Mouse (Mus musculus) stomach, postnatal 0 days (tissue): Measurements from ENCODE around the gene Tob2. TPM values are rescaled to one million over a fixed set of nuclear protein-coding genes. Genes with fewer than 3 reads are reported as not detected.
A peak's percentile ranks its signal among the peaks of the same experiment; 100 is the strongest.

ENCODE experiments used
- ATAC-seq: fragments of 200-750 bp; cut with Nextera tagmentation; 2 replicates; pipeline ENCODE4 v1.8.0; 2017; ENCODE audit not compliant: low FRiP score, low TSS enrichment
- DNase-seq: peaks from one replicate; pipeline ENCODE4 v3.0.0-alpha.2; 2016; ENCODE audit warnings: low spot score
- H3K27ac ChIP-seq: fragments of 300-500 bp; sonication (generic); replicated peaks from 2 replicates; pipeline ENCODE4 v1.5.1; 2014; ENCODE audit warnings: mild to moderate bottlenecking, control low read depth
- H3K27me3 ChIP-seq: fragments of 300-500 bp; sonication (generic); 2 replicates; pipeline ENCODE4 v1.6.1; 2014; ENCODE audit warnings: low read length; ENCODE audit not compliant: control insufficient read depth, insufficient read depth
- H3K36me3 ChIP-seq: fragments of 300-500 bp; sonication (generic); 2 replicates; pipeline ENCODE4 v1.6.1; 2014; ENCODE audit warnings: low read length, mixed read lengths; ENCODE audit not compliant: control insufficient read depth, insufficient read depth
- H3K4me1 ChIP-seq: fragments of 300-500 bp; sonication (generic); replicated peaks from 2 replicates; pipeline ENCODE4 v1.6.1; 2014; ENCODE audit warnings: antibody characterized with exemption; ENCODE audit not compliant: control insufficient read depth, insufficient read depth
- H3K4me2 ChIP-seq: fragments of 300-500 bp; sonication (generic); replicated peaks from 2 replicates; pipeline ENCODE4 v1.6.1; 2014; ENCODE audit warnings: low read depth, mild to moderate bottlenecking, control low read depth, moderate library complexity
- H3K4me3 ChIP-seq: fragments of 300-500 bp; sonication (generic); 2 replicates; pipeline ENCODE4 v1.5.1; 2014; ENCODE audit warnings: low read depth, low read length, control low read depth
- H3K9ac ChIP-seq: fragments of 300-500 bp; sonication (generic); 2 replicates; pipeline ENCODE4 v1.6.1; 2014; ENCODE audit warnings: mild to moderate bottlenecking, low read length, control low read depth, mixed read lengths
- H3K9me3 ChIP-seq: fragments of 300-500 bp; sonication (generic); 2 replicates; pipeline ENCODE4 v1.6.1; 2016; ENCODE audit warnings: low read length; ENCODE audit not compliant: control insufficient read depth
- CTCF ChIP-seq: IDR thresholded peaks from 2 replicates; pipeline ENCODE4 v1.5.1; 2016; ENCODE audit warnings: antibody characterized with exemption, low read depth, mild to moderate bottlenecking, moderate library complexity
- EP300 ChIP-seq: optimal IDR thresholded peaks from 2 replicates; pipeline ENCODE3; 2016; ENCODE audit warnings: antibody characterized with exemption
- WGBS: fragments of 180-500 bp; shearing (Covaris S2); extraction: QIAGEN DNeasy Blood & Tissue Kit; methylation state at CpG from one replicate; pipeline ENCODE4 v1.1.7; 2014; 5-methylcytosine and 5-hydroxymethylcytosine counted together
- polyA plus RNA-seq: library from polyadenylated mRNA; unstranded; fragments of >200 nt; fragmentation: Nextera tagmentation; extraction: Ambion mirVana; gene quantifications from 2 replicates; pipeline ENCODE4 v1.2.1, GENCODE M21; 2015

Gene Tob2
- polyA plus RNA-seq, 1 experiment from 2014 or later, result 20.5 TPM

- Histone ChIP-seq H3K4me3 (no peak overlapping the region), H3K36me3 (no peaks in the 10 kb centered on the region), H3K27me3 (no peaks in the 10 kb centered on the region), H3K27ac (0 out of 2 replicates have a peak overlapping the region, but pooled peaks have one; percentile 40), H3K9ac (no peak overlapping the region), H3K9me3 (no peaks in the 10 kb centered on the region), H3K4me2 (no peak overlapping the region), H3K4me1 (peaks cover 8% of the 10 kb centered on the region)
- DNase-seq (peak; percentile 34), ATAC-seq (no peak)
- TF ChIP-seq EP300 (no peak), CTCF (no peak)
- 77% methylated on average over 4 of the region's 4 CpGs for WGBS
Measured at GRCm38 (mm10) chr15:81806621-81807404, 51.8 kb downstream of the Tob2 start.

- DNase-seq (no peak), ATAC-seq (no peak)
- Histone ChIP-seq H3K4me2 (no peak overlapping the region), H3K4me3 (no peak overlapping the region), H3K27ac (peak overlapping the region; percentile 2; the same call in 1 of the 2 replicates), H3K36me3 (no peaks in the 10 kb centered on the region), H3K27me3 (no peaks in the 10 kb centered on the region), H3K9ac (no peak overlapping the region), H3K4me1 (peaks cover 8% of the 10 kb centered on the region; the same call in 1 of the 2 replicates), H3K9me3 (no peaks in the 10 kb centered on the region)
- TF ChIP-seq EP300 (no peak), CTCF (no peak)
- 41% methylated on average over 6 of the region's 6 CpGs for WGBS
Measured at GRCm38 (mm10) chr15:81805624-81806023, 53.0 kb downstream of the Tob2 start.

- no peak for DNase-seq
- WGBS, result 61% methylated on average over 3 of the region's 3 CpGs
- ATAC-seq, result no peak
- Histone ChIP-seq H3K4me3 (no peak overlapping the region), H3K27me3 (no peaks in the 10 kb centered on the region), H3K4me1 (peaks cover 8% of the 10 kb centered on the region; the same call in 1 of the 2 replicates), H3K9ac (no peak overlapping the region), H3K27ac (peak overlapping the region; percentile 18; the same call in 1 of the 2 replicates), H3K4me2 (no peak overlapping the region), H3K36me3 (no peaks in the 10 kb centered on the region), H3K9me3 (no peaks in the 10 kb centered on the region)
- no peak for TF ChIP-seq CTCF
- TF ChIP-seq EP300, result no peak
Measured at GRCm38 (mm10) chr15:81804883-81805282, 53.7 kb downstream of the Tob2 start.

- Histone ChIP-seq H3K27ac (no peak overlapping the region; the same call in 1 of the 2 replicates), H3K4me3 (0 out of 2 replicates have a peak overlapping the region, but pooled peaks have one; percentile 46), H3K9ac (no peak overlapping the region; the same call in 1 of the 2 replicates), H3K36me3 (no peaks in the 10 kb centered on the region), H3K4me2 (peak overlapping the region; percentile 77), H3K9me3 (no peaks in the 10 kb centered on the region), H3K4me1 (peaks cover 8% of the 10 kb centered on the region; the same call in 1 of the 2 replicates), H3K27me3 (no peaks in the 10 kb centered on the region)
- DNase-seq, result no peak
- TF ChIP-seq CTCF (no peak), EP300 (no peak)
- 59% methylated on average over 1 of the region's 1 CpGs for WGBS
- no peak for ATAC-seq
Measured at GRCm38 (mm10) chr15:81804172-81804571, 54.4 kb downstream of the Tob2 start.

GRCm38 (mm10) chr15:81803425-81803951 lies 55.1 kb downstream of the Tob2 start:
- 40% methylated on average over 4 of the region's 4 CpGs for WGBS
- H3K9me3 ChIP-seq, result no peaks in the 10 kb centered on the region
- ATAC-seq, result no peak

More at GRCm38 (mm10) chr15:81803425-81803951, 55.1 kb downstream of the Tob2 start:
- H3K36me3 ChIP-seq, result no peaks in the 10 kb centered on the region
- peak overlapping the region; percentile 46 for H3K4me3 ChIP-seq
- H3K9ac ChIP-seq, result peak overlapping the region; percentile 31; the same call in 1 of the 2 replicates
- peak overlapping the region; percentile 77 for H3K4me2 ChIP-seq
- TF ChIP-seq EP300 (no peak), CTCF (no peak)
- no peak for DNase-seq
- H3K4me1 ChIP-seq, result peaks cover 6% of the 10 kb centered on the region; the same call in 1 of the 2 replicates
- no peaks in the 10 kb centered on the region for H3K27me3 ChIP-seq
- H3K27ac ChIP-seq, result peak overlapping the region; percentile 88
